Mouse (Mus musculus): ENCODE measurements around the gene Tlr6.

Gene Tlr6

DNA sequence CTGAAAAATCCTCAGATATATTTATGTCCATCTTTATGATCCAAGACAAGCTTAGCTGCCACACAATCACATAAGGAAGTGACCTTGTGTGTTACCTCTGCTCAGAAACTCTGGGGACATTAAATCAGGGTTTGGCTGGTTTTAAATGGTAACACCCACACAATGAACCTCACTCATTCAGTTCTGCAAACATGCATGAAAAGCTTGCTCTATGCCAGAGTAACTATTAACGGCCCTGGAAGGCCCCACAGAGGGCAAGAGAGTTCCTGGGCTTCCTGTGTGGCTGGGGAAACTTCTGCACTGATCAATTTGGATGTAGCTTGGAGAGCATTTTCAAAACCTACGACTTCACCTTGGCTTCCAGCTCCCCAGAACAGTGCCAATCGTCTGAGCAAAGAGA is 27.7 kb downstream of the Tlr6 start:
- DNase-seq (ENCODE audit: low spot score in 2 of 2) = no peak

DNA sequence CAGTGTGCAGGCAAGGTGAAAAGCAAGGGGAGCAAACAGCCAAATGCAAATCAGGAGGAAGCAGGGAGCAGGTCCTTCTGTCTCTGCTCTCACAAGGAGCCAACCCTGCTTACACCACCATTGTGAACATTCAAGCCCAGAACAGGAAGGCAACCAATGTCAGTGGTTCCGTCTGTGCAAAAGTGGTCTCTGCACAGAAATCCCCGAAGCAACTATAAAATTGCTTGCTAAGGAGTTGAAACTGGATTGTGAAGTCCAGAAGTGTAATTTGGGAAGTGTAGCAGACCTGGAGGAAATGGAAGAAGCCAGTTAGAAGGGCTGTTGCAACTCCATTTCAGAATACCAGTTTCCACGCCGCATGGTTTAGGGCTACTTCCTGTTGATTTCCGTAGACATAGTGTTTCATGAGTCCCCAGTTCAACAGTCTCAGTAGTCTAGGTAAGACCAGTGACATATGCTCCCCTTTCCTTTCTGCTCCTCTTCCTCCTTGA is 37.0 kb downstream of the Tlr6 start:
- DNase-seq (ENCODE audit: low spot score in 2 of 2) = no peak

- no peak for DNase-seq (ENCODE audit: low spot score in 2 of 2)
Observed at GRCm38 (mm10) chr5:64918616-64919597, 41.0 kb downstream of the Tlr6 start.

GRCm38 (mm10) chr5:64917721-64918120 is 42.2 kb downstream of the Tlr6 start:
- no peak for DNase-seq (ENCODE audit: low spot score in 2 of 2)

GRCm38 (mm10) chr5:64917161-64917560 is 42.7 kb downstream of the Tlr6 start:
- DNase-seq (ENCODE audit: low spot score in 2 of 2) = no peak

DNA sequence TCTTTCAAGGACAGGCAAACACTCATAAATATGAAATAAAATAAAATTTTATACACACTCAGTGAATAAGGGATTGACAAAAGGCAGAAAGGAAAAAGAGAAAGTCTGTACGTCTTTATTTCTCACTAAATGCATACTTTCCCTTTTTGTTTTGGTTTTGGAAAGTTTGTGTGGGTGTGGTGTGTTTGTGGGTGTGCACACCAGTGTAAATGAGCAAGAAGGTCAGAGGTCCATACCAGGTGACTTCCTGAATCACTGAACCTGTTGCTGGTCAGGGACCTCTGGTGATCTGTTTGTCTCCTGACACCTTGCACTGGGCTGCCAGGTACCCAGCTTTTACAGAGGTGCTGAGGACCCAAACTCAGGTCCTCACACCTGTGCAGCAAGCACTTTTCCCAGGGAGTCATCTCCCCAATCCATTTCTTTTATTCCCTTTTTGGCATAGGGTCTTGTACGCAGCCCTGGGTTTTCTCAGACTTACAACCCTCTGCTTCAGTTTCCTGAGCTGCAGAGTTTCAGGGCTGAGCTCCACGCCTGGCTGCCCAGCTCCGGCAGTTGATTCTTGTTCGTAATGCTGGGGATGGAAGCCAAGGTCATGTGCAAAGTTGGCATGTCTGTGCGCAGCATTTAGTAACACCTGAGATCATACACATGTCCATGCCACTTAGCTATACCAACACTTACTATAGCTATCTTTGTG is 51.2 kb downstream of the Tlr6 start:
- DNase-seq (ENCODE audit: low spot score in 2 of 2) = no peak

DNA sequence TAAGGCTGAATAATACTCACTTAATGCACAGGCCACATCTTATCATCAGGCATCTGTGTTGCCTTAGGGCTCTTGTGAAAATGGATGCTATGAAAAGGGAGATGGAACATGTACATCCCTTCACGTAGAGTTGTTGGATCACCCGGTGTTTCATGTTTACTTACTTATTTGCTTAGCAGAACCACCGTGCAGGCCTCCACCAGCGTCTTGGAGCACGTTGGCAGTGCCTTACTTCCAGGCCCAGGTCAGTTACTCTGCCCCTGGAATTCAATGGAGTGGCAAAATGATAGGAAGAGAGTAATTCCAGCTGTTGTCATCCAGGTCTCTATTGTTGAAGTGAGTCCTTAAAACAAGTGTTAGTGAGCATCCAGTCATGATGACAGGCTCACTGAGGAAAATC is 52.0 kb downstream of the Tlr6 start:
- DNase-seq (ENCODE audit: low spot score in 2 of 2) = no peak

- no peak for DNase-seq (ENCODE audit: low spot score in 2 of 2)
Observed at GRCm38 (mm10) chr5:64905516-64906271, 54.2 kb downstream of the Tlr6 start.
